Mouse (Mus musculus): ENCODE data around the gene Palm2.

Palm2 gene

DNA sequence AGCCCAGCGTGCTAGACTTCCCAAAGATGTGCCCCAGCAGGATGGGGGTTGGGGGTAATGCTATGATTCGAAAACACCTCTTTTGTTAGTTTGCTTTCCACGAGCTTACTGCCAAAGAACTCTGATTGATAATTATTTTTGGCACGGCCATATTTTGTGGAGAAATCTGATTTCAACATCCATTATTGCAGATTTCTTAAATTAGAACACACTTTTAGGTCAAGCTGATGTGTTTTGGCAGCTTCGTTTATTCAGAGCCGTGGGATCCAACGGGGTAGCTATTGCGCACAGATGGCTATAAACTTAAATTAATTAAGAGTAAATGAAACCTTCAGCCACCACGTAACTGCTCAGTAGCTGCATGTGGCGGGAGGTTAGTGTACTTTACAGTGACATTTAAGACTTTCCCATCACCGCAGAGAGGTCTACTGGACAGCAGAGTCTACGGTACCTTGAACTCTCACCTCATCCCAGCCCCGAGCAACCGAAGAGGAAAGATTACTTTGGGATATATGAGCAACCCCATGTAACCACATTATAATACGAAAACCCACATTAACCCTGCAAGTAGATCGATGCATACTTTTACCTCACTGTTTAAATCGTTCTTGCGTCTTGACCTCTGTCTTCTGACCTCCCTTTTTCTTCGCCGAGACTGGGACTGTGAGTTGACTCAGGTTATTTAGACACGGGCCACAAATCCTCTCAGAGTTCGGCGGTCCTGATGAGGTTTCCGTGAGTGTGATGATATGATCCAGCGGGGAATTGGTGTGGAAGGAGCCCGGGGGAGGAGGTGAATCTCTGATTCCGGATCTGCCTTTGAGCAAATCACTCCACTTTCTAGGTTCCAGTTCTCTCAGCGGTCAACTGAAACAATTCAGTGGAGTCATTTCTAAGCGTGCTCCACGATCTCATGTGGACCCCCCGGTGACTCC lies 80.2 kb downstream of the Palm2 start:
- DNase-seq = no peak

DNA sequence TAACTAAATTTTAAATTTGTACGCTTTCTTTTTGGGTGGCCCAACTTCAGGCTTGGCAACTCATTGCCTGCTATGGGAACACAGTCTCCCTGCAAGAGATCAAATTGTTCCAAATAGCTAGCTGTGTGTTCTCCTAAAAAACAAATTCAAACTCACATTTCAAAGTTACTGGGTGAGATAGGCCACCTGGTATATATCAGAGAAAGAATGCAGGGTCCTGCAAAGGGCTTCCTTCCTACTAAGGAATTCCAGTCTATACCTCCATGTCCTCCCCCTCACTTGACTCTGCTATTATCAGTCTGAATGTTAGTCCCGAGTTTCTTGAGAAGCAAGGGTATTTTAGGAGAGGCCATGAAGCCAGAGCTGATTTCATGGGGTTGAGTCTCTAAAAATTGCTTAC lies 81.3 kb downstream of the Palm2 start:
- no peak for DNase-seq

DNA sequence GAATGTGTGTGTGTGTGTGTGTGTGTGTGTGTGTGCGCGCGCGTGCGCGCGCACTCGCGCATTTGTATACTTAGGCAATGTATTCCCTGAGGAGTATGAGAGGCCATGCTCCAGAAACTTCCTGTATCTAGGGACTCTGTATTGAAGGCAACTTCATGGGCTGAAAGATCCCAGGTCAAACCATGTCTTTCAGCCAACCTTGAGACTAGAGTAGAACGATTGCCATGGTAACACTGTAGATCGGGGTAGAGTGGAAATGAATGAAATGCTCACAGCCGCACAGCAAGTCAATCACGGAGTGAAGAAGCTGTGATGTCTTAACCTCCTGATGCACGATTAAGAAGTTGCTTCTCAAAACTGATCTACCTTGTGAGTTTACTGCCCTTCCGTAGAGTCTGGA lies 89.4 kb downstream of the Palm2 start:
- no peak for DNase-seq

DNA sequence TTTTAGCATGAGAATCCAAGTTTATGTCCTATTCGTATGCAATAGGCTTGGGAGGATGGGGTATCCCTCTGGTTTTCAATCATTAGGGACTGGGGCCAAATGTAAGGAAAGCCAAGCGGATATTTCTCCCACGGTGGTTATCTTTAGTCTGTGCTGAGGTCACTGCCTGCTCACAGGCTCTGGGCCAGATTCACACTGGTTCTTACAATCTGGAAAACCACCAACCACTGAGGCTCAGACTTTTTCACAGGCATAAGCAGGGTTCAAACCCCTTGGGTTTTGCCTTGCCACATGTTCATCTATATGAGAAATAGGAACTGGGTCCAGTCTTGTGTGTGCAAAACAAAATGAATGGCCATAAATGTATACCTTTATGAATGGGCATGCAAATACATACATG lies 90.4 kb downstream of the Palm2 start:
- no peak for DNase-seq

DNA sequence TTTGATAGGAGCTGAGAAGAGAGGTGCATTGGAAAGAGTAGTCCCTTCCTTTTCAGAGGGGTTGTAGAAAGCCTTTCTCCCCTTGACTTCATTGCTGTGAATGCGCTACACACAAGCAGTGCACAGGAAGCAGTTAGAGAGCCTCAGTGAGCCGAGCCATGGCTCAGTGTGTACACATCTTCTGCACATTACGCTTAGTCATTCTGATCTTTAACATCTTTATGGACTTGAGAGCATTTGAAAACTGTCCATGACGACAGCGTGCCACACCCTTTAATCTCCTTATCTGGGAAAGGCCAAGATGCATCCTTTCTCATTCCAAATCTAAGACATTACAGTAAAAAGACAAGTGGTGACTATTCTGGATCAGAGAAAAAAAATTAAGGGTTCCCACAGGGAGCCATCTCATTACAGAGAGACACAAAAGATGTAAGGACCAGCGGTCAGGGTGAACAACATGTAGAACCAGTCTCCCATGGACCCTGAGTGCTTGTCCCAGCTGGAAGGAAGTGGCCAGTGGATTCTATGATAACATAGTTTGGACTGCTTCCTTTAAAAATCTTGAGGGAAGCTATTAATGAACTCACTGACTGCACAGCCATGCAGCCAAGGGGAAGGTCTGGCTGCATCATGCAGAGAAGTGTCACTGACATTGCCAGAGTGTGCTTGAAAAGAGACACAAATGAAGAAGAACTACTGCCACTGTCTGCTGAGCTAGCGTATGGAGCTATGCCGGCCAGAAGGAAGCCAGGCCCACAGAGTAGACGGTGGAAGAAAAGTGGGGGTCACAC lies 91.4 kb downstream of the Palm2 start:
- DNase-seq = no peak

DNA sequence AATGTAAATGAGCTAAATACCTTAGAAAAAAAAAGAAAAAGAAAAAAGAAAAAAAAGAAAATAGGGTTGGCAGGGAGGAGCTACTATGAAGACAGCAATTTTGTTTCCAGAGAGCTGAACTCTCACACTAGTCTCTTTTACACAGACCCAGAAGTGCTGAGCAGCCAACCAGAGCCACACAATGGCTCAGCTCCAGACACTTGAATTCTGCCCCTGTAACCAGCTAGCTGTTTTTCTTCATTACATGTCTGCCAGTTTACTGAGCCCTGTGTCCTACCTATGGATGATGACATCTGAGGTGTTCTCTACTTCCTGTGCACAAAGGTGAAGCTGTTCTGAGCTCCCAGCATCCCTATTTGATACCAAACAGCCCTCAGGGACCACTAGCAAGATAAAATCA lies 94.2 kb downstream of the Palm2 start:
- DNase-seq = no peak

DNA sequence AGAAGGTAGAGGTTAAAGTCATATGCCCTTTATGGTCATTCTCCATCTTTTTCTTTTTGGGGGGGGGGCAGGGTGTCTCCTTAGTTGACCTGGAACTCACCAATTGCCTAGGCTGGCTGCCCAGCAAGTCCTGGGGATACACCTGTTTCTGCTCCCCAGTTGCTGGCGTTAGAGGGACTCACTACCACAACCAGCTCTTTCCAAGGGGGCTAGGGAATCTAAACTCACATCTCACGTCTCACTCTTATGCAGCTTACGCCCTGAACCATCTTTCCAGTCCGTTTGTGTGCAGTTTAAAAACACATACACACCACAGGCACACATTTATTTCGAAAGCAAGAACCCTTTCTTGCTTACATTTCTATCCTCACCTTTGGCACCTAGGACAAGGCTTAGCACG lies 99.6 kb downstream of the Palm2 start:
- DNase-seq = no peak

DNA sequence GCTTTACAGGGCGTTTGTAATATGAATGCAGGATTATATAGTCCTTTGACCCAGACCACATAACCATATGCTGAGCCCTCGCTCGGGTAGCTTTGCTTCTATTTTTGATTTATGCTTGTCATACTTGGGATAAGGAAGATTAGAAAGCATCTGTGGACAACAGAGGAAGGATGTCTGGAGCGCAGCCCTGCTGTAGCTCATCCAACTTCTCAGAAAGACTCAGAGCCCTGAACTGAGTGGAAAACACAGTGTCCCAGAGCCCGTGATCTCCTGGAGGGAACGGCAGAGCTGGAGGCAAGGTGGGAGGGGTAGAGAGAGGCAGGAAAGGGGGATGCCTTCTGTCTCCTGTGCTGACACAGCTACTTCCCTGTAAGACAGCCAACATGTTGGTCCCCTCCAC lies 100.2 kb downstream of the Palm2 start:
- no peak for DNase-seq

DNA sequence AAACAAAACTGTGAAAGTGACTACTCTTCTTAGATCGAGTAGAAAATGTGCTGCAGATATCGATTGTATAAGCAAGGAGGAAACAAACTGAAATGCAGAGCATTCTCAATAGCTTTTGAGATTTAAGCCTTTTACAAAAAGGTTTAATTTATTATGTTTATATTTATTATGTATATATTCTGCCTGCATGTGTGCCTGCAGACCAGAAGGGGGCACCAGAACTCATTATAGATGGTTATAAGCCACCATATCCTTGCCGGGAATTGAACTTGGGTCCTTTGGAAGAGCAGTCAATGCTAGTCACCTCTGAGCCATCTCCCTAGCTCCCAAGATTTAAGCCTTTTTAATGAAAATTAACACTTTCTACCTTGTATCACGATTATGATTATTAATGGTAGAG lies 101.0 kb downstream of the Palm2 start:
- DNase-seq = no peak

DNA sequence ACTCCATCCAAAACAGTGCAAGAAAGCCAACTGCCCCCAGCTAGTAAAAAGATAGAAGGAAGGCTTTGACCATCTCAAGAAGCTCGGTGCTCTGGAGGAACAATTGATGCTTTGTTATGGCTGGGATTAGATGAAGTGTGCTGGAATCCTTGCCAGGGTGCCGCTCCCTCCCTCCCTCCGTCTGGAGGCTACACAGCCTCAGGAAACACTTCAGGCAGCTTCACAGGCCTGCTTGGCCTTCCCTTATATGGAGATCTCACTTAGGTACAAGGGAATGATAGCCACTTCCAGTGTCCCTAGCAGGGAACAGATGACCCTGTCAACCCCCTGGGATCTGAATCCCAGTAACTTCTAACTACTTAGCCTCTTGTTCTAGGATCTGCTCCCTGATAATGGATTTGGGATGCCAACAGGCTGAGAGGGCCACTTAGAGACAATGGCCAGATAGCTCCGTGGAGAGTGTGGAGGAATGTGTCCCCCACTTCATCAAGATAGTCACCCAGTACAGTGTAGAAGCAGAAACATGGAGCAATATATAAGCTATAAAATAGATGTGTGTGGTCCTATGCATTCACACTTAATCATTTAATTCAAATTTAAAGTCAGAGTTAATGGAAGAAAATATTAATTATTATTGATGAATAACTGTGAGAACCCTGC lies 104.1 kb downstream of the Palm2 start:
- DNase-seq = no peak

DNA sequence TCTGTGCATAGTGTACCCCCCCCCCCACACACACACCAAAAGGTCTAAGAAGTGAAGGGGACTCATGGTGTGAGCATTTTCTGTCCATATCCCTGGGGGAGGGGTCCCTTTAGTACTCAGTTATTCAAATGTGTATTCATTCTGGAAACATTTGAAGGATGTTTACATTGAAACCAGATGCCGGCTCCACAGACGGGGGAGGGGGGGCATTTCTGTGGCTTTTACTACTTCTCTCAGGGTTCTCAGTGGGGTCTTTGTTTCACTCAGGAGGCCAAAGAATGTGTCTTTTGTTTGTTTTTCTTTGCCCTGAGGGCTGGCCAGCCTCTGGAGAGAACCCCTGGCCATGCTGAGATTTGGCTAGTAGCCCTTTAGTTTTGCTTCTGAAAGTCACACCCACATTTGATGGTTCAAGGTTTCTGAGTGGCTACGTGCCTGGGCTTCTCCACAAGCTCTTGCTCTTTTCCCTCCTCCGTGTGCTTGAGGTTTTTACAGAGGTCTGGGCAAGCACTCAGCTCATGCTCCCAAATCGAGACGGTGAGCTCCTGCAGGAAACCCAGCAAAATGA lies 109.7 kb downstream of the Palm2 start:
- DNase-seq = no peak

DNA sequence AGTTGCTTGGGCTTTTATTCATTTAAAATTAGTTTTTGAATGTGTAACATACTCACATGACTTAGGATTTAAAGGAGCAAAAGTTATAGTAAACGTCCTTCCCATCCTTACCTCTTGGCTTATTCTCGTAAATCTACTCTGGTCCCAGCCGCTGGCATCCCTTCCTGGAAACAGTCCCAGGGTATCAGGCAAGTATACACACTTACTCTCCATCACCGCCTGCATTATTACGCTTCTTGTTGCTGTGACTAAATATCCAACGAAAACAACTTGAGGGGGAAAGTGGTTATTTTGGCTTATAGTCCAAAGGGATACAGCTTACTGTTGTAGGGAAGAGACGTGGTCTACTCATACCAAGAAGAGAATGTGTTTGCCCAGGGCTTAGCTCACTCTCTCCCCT lies 113.7 kb downstream of the Palm2 start:
- DNase-seq = no peak

DNA sequence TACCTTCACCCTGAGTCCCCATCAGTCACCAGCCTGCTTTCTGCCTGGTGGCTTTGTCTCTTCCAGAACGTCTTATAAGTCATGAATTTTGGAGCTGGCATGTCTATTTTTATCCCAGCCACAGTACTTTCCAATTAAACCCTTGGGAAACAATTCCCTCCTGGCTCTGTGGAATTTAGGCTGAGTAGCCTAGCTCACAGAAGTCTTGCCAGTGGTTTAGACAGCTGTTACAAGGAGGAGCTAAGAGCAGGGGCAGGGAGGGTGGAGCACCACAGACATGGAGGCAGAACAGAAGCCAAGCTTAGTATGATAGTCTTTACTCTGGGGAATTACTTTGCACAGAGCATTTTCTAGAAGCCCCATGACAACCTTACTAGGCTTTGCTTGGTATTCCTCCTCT lies 116.2 kb downstream of the Palm2 start:
- no peak for DNase-seq

DNA sequence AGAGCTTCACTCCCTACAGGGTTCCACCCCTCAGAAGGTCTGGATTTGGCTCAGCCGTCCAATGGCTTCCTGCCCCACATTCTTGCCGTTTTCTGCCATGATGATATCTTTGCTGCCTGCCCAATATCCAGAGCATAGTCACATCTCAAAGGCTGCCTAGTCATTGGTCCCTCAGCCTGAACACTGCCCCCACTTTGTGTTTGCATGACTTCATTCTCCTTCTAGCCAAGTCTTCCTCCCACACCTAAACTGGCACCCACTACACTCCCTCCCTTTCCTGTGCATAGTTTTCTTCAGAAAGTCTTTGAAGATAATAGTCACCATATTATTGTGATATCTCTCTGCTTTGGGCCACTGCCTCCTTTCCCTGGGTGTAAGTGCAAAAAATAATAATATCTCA lies 123.1 kb downstream of the Palm2 start:
- DNase-seq = no peak

DNA sequence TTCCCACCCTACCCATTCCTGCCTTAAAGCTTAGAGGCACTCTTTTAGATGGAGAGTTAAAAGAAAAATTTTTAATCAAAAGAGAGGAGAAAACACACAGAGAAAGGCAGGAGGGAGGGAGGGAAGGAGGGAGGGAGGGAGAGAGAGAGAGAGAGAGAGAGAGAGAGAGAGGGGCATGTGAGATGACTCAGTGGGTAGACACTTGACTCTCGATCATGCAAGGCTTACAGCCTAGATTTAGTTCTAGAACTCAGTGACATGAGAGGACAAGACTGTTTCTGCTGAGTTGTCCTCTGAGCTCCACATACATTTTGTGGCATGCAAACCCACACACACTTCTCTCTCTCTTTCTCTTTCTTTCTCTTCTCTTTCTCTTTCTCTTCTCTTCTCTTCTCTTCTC lies 125.4 kb downstream of the Palm2 start:
- DNase-seq = no peak

DNA sequence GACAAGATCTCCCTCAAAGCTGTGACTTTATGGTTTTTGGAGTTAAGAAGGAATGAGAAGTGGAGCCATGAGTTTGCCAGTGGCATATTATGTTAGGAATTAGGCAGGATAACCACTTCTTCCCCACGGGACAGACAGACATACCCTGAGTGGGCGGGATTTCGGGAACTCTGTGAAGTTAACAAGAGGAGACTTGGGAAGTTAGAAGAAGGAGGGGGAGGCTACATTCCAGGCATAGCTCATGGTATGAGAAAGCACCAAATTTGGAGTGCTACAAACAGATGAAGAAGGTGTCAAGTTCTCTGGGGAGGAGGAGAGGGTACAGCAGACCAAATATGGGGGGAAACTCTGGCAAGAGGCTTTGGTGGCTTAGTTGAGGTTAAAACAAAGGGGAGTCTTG lies 126.0 kb downstream of the Palm2 start:
- no peak for DNase-seq

DNA sequence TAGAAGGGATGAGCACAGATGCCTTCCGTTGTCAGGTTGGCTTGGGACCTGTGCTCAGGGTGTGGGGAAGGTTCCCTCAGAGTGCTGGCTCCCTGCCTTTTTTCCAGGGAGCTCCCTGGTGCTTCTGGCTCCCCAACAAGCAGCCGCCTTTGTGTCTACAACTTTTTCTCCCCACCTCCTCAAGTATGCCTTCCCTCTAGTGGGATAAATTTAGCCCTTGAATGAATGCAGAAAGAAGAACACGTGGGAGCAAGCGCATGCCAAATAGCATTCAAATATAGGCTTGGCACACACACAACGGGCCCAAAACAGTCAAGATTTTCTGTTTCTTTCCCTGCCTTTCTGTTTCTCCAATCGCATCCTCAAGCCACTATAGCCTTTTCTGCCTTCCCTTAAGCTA lies 127.0 kb downstream of the Palm2 start:
- no peak for DNase-seq

DNA sequence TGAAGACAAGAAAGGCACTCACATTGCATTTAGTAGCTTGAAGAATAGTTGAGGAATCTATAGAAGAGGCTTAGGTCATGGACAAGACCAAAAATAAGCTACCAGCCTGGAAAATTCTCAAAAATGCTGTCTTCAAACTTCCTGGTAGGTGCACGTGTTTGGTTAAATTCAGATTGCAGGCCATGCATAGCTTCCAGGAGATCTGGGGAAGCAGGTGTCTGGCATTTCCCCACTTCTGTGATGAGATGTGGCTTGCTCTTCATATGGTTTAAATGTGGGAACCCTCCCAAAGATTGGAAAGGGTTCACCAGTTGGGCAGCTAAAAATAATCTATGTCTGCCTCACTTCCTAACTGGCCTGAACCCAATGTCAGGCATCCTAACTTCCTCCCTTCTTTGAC lies 131.2 kb downstream of the Palm2 start:
- DNase-seq = no peak

DNA sequence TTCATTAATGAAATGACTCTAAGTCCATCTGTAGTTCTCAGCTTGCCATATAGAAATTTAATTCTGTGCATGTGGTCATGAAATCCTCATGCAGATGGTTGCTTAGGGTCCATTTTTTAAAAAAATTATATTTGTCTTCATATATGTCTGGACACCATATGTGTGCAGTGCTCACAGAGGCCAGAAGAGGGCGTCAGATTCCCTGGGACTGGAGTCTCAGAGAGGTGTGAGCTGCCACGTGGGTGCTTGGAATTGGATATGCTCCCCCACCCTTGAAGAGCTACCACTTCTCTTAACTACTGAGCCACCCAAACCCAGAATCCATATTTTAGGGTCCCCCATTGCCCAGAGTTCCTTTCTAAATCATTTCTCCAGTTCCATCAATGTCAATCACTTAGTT lies 131.8 kb downstream of the Palm2 start:
- no peak for DNase-seq

DNA sequence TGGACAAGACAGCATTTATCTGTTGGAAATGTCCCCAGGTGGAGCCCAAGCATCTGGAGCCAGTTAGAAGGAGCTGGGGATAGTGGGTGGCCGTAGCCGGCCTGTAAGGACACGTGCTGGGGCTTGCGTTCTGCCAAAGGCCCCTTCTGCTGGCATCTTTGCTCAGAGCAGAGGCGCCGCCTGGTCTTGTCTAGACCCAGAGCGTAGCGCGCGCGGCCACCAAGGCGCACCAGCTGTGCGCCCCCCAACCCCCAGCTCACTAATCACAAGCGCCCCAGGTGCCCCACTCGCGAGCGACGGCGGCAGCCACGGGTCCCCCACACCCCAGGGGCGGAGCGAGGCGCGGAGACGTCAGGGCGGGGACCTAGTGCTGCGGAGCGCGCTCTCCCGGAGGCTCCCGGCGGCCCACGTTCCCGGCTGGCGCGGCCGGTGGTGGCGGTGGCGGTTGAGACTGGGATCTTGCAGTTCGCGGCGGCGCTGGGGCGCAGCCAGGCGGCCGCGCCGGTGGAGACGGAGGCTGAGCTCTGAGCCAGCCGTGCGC lies 133.7 kb downstream of the Palm2 start, which contains the start of gene Pakap:
Pakap (plus strand) TSS at position 514 of the 541 bp plus-strand sequence.
- DNase-seq = peak; percentile 68

DNA sequence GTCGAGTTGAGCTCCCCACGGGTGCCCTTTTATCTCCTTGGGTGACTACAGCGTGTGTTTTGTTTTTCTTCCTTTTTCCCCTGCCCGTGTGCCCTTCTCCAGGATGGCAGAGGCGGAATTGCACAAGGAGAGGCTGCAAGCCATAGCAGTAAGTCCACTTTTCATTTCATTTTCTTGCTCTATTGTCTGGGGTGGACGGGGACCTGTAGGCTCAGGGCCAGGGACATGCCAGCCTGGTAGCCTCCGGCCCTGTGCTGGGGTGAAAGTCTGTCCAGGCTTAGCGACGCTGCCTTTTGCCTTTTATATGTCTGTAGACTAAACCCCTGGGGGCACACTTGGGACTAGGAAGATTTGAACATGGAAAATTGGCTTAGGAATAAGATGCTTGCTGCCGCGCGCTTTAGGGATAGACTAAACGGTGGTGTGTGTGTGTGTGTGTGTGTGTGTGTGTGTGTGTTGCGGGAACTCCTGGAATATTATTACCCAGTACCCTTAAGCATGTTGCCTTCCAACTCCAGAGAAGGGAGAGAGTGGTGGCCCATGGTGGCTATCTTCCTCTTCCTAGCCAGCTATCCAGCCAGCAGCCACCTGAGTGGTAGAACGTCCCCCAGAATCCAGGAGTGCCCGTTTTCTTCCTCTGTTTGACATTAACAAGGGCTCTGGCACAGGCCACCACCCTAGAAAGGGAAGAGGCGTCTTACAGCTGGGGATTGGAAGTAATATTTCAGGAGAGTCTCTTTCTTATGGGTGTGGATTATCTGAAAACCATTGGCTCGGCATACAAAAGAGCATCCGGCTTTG lies 134.4 kb downstream of the Palm2 start:
- no peak for DNase-seq

DNA sequence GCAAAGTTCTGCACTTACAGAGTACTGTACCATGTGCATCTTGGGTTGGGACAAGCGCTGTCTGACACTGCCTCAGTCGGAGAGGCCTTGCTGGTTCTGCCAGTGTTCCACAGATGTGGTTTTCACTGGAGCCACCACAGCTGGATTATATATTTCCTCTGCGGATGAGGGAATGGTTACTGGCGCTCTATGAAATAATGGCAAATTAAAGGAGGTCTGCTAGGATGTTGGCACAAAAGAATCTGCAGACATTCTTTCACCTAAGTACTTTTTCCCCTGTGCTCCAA lies 135.0 kb downstream of the Palm2 start:
- no peak for DNase-seq

Measured in lung, postnatal 14 days (tissue).